Mouse (Mus musculus) right cerebral cortex, postnatal 36 days (tissue): ENCODE results near the gene Ank3.

Experiments used
- DNase-seq, 2 experiments: peaks; one replicate each; pipeline ENCODE4 v3.0.0; 2022; ENCODE audit warnings: low spot score in 2 of 2, mixed read lengths in 1 of 2

Gene Ank3

GRCm38 (mm10) chr10:69414888-69415287, 16.3 kb downstream of the Ank3 start:
- DNase-seq, result no peak

GRCm38 (mm10) chr10:69418716-69419115, 20.1 kb downstream of the Ank3 start:
- DNase-seq, result no peak

- no peak for DNase-seq
These were observed 21.7 kb downstream of the Ank3 start for GRCm38 (mm10) chr10:69420306-69420705.

- DNase-seq, result no peak
These were observed 25.5 kb downstream of the Ank3 start for GRCm38 (mm10) chr10:69424051-69424450.

GRCm38 (mm10) chr10:69430138-69430537, 31.6 kb downstream of the Ank3 start:
- no peak for DNase-seq

GRCm38 (mm10) chr10:69431101-69431500, 32.5 kb downstream of the Ank3 start:
- no peak for DNase-seq

GRCm38 (mm10) chr10:69435213-69435612, 36.6 kb downstream of the Ank3 start:
- DNase-seq, result no peak

GRCm38 (mm10) chr10:69439449-69439848, 40.9 kb downstream of the Ank3 start:
- no peak for DNase-seq

- no peak for DNase-seq
These were observed 46.0 kb downstream of the Ank3 start for GRCm38 (mm10) chr10:69444546-69444945.

- DNase-seq, result no peak
These were observed 47.4 kb downstream of the Ank3 start for GRCm38 (mm10) chr10:69445951-69446350.

- no peak for DNase-seq
These were observed 48.0 kb downstream of the Ank3 start for GRCm38 (mm10) chr10:69446566-69446965.

GRCm38 (mm10) chr10:69447308-69447707, 48.7 kb downstream of the Ank3 start:
- no peak for DNase-seq

GRCm38 (mm10) chr10:69448174-69448573, 49.6 kb downstream of the Ank3 start:
- no peak for DNase-seq

GRCm38 (mm10) chr10:69451006-69451405, 52.4 kb downstream of the Ank3 start:
- no peak for DNase-seq

- peak; percentile 35 to 51 for DNase-seq
These were observed 53.8 kb downstream of the Ank3 start for GRCm38 (mm10) chr10:69452180-69452977.

GRCm38 (mm10) chr10:69453531-69453930, 55.0 kb downstream of the Ank3 start:
- no peak for DNase-seq

- DNase-seq, result no peak
These were observed 55.9 kb downstream of the Ank3 start for GRCm38 (mm10) chr10:69454480-69454879.

GRCm38 (mm10) chr10:69464826-69465225, 66.3 kb downstream of the Ank3 start:
- no peak for DNase-seq

GRCm38 (mm10) chr10:69465558-69466200, 67.1 kb downstream of the Ank3 start:
- peak; percentile 33 to 71 for DNase-seq

GRCm38 (mm10) chr10:69466201-69466585, 67.6 kb downstream of the Ank3 start:
- no peak for DNase-seq

- DNase-seq, result no peak
These were observed 68.0 kb downstream of the Ank3 start for GRCm38 (mm10) chr10:69466586-69466985.

- no peak for DNase-seq
These were observed 68.6 kb downstream of the Ank3 start for GRCm38 (mm10) chr10:69467182-69467581.

- DNase-seq, result no peak
These were observed 73.3 kb downstream of the Ank3 start for GRCm38 (mm10) chr10:69471841-69472240.
